Mouse (Mus musculus): ENCODE results near the gene Rbm8a. TPM values are rescaled to one million over a fixed set of nuclear protein-coding genes. Genes with fewer than 3 reads are reported as not detected.

Gene Rbm8a
- polyA plus RNA-seq, 1 experiment from 2014 or later, result 150 TPM

DNA sequence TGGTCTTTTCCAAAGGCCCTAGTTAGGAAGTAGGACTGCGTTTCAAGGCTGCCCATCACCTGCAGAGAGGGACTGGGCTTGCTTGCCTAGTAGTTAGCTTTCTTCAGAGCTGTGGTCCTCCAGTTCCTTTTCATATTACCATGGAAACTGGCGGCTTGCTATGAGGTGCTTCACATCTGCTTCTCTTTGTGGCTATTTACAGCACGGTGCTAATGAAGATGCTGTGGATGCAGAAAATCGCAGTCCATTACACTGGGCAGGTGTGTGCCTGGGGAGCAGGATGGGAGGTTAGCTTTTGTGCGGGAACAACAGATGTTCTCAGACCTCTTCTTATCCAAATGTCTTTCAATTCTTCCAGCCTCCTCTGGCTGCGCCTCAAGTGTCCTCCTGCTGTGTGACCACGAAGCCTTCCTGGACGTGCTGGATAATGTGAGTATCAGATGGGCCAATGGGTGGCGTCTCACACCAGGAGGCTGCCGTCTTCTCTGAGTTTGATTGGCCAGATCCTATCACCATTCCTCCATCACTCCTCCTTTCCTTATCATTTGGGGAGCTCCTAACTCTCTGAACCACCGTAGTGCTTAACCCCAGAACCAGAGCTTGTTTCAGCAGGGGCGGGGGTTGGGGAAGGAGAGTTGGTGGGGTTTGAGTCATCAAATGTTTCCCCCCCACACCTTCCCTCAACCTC lies 50.7 kb downstream of the Rbm8a start:
- no peak overlapping the region for H3K4me3 ChIP-seq
- WGBS, result 18% methylated on average over 12 of the region's 12 CpGs
- peaks cover 20% of the 10 kb centered on the region for H3K4me1 ChIP-seq
- DNase-seq (ENCODE audit: low spot score), result no peak
- H3K27ac ChIP-seq, result no peak overlapping the region
- H3K9me3 ChIP-seq, result no peaks in the 10 kb centered on the region
- H3K27me3 ChIP-seq (ENCODE audit: insufficient read depth, poor library complexity, severe bottlenecking), result peaks cover 68% of the 10 kb centered on the region
- no peaks in the 10 kb centered on the region for H3K36me3 ChIP-seq

Other genes starting within 250 kb of the Rbm8a start
- 0.49 TPM in 1 of 2 replicates, not detected in the other for gene BC107364, start 177.6 kb upstream of the Rbm8a start, polyA plus RNA-seq (2016; fragmentation: Nextera tagmentation; extraction: Ambion mirVana)
- gene Hfe2, start 104.8 kb upstream of the Rbm8a start, polyA plus RNA-seq (2016; fragmentation: Nextera tagmentation; extraction: Ambion mirVana), result 5.5 and 8.9 TPM in 2 replicates
- gene Txnip, start 72.0 kb upstream of the Rbm8a start, polyA plus RNA-seq (2016; fragmentation: Nextera tagmentation; extraction: Ambion mirVana), result 59.9 and 75.5 TPM in 2 replicates
- 0.88 and 2.8 TPM in 2 replicates for gene Gm16253, start 52.9 kb upstream of the Rbm8a start, polyA plus RNA-seq (2016; fragmentation: Nextera tagmentation; extraction: Ambion mirVana)
- gene Polr3gl, start 35.8 kb upstream of the Rbm8a start, polyA plus RNA-seq (2016; fragmentation: Nextera tagmentation; extraction: Ambion mirVana), result 37.1 and 37.2 TPM in 2 replicates
- gene Ankrd34a, start 33.3 kb upstream of the Rbm8a start, polyA plus RNA-seq (2016; fragmentation: Nextera tagmentation; extraction: Ambion mirVana), result 6.8 and 10.4 TPM in 2 replicates
- 4.7 and 4.8 TPM in 2 replicates for gene Lix1l, start 28.8 kb upstream of the Rbm8a start, polyA plus RNA-seq (2016; fragmentation: Nextera tagmentation; extraction: Ambion mirVana)
- 37.1 and 39.0 TPM in 2 replicates for gene Pex11b, start 5.4 kb downstream of the Rbm8a start, polyA plus RNA-seq (2016; fragmentation: Nextera tagmentation; extraction: Ambion mirVana)
- gene Gm42957, start 5.5 kb downstream of the Rbm8a start, polyA plus RNA-seq (2016; fragmentation: Nextera tagmentation; extraction: Ambion mirVana), result 0.10 and 0.26 TPM in 2 replicates
- 0.74 and 0.84 TPM in 2 replicates for gene Itga10, start 15.7 kb downstream of the Rbm8a start, polyA plus RNA-seq (2016; fragmentation: Nextera tagmentation; extraction: Ambion mirVana)
- 0.14 TPM in 2 replicates for gene Ankrd35, start 40.2 kb downstream of the Rbm8a start, polyA plus RNA-seq (2016; fragmentation: Nextera tagmentation; extraction: Ambion mirVana)
- gene Pias3, start 66.5 kb downstream of the Rbm8a start, polyA plus RNA-seq (2016; fragmentation: Nextera tagmentation; extraction: Ambion mirVana), result 41.8 and 43.4 TPM in 2 replicates
- gene Nudt17, start 78.6 kb downstream of the Rbm8a start, polyA plus RNA-seq (2016; fragmentation: Nextera tagmentation; extraction: Ambion mirVana), result 7.1 and 8.5 TPM in 2 replicates
- gene Polr3c, start 97.7 kb downstream of the Rbm8a start, polyA plus RNA-seq (2016; fragmentation: Nextera tagmentation; extraction: Ambion mirVana), result 37.7 and 41.0 TPM in 2 replicates
- 47.9 and 59.6 TPM in 2 replicates for gene Rnf115, start 97.7 kb downstream of the Rbm8a start, polyA plus RNA-seq (2016; fragmentation: Nextera tagmentation; extraction: Ambion mirVana)
- 0.98 TPM in 1 of 2 replicates, not detected in the other for gene Pdzk1, start 199.4 kb downstream of the Rbm8a start, polyA plus RNA-seq (2016; fragmentation: Nextera tagmentation; extraction: Ambion mirVana)
- gene Cd160, start 199.4 kb downstream of the Rbm8a start, polyA plus RNA-seq (2016; fragmentation: Nextera tagmentation; extraction: Ambion mirVana), result 0.06 TPM in 1 of 2 replicates, not detected in the other

Data from heart, embryonic 10.5 days (tissue).